19 mouse cellular contexts compared by ENCODE assay signal in the genomic region with DNA sequence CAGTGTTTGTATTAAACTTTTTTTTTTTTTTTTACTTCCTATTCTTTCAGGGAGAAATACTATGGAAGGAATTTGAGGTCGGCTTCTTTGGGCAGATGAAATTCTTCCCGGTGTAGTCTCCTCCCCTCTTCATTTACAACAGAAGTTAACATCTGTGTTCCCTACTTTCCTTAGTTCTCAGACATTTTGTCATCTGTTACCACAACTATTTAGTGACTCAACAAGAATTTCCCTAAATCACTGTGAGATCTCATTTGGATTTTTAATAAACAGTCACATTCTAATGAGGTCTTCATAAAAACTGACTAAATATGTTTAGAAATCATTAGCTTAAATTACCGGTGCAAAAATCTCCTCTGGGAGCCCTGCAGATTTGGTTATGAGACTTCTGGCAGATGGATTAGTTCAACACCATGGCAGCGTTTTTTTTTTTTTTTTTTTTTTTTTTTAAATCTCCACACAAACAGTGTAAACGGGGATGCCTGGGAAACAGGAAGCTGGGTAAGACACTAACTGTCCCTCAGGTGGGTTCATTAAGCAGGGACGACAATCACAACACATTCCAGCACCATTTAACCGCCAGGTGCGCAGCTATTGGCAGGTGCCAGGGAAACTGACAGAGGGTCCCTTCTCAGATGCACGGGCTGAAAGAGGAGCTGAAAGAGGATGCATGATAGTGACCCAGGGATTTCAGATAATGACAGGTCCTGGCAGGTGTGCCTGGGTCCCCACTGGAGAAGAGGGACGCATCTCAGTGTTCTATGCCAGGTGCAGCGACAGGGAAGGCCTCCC.
A peak's percentile ranks its signal among the peaks of the same experiment; 100 is the strongest.
DNase-seq lines count a peak whose midpoint lies in the region; TF ChIP-seq lines count a peak whose summit lies in the region.
"Had no signal": no experiment of that assay in that cellular context is flagged by ENCODE, and none has a peak within 500 bp of the region (broad histone marks: within the 10 kb centered on the region; RNA-seq: fewer than 3 reads in every experiment).

No protein-coding gene starts in this region.

- H3K27ac ChIP-seq in gastrocnemius, adult 2 months = peak overlapping the region; percentile 9; the same call in 1 of the 2 replicates
- H3K27ac ChIP-seq: embryonic facial prominence, embryonic 13.5 days; liver, embryonic 12.5 days; lung, embryonic 15.5 days had no signal

- H3K4me3 ChIP-seq in gastrocnemius, adult 2 months = no peak overlapping the region
- H3K4me3 ChIP-seq: embryonic facial prominence, embryonic 13.5 days; heart, embryonic 12.5 days; liver, embryonic 12.5 days; lung, embryonic 15.5 days; myocyte had no signal

- no peak for TF ChIP-seq CTCF in gastrocnemius, adult 2 months (IDR thresholded peaks at IDR 0.05)

- intact Hi-C loops in gastrocnemius, adult 2 months (cut with DNase I) = no loop called here

- no peak for DNase-seq in gastrocnemius, adult 2 months
- DNase-seq in gastrocnemius, postnatal 25 days = no peak
- DNase-seq in retina, postnatal 1 day = peak; percentile 15
- no peak for DNase-seq in retina, embryonic 14.5 days (ENCODE audit: low spot score)
- peak; percentile 48 for DNase-seq in fibroblast of lung, adult 2 months (ENCODE audit: low read depth)
- DNase-seq in ovary, postnatal 14 days (ENCODE audit: low spot score) = no peak
- DNase-seq in c-Kit-positive CD71-positive TER-119-positive erythroid progenitor cells, embryonic 14.5 days (ENCODE audit: low spot score) = no peak
- DNase-seq in right cerebral cortex, postnatal 25 days = no peak
- DNase-seq: cerebellum, postnatal 14 days; gastrocnemius, postnatal 36 days; heart, postnatal 36 days; left cerebral cortex, postnatal 4 days; right cerebral cortex, postnatal 4 days; thymus, adult 18-20 months had no signal

Comparison
In these comparisons a context has a peak if more than half of its experiments do, and no peak if none do; other contexts are left out.
1. DNase-seq: peak in retina, postnatal 1 day (single experiment) and fibroblast of lung, adult 2 months (single experiment); none in gastrocnemius, adult 2 months (single experiment), gastrocnemius, postnatal 25 days (single experiment), retina, embryonic 14.5 days (single experiment), ovary, postnatal 14 days (single experiment), c-Kit-positive CD71-positive TER-119-positive erythroid progenitor cells, embryonic 14.5 days (single experiment) and right cerebral cortex, postnatal 25 days (single experiment).